Mouse (Mus musculus) urinary bladder, postnatal 0 days (tissue): ENCODE results near the gene Rpl36a-ps1. TPM values are rescaled to one million over a fixed set of nuclear protein-coding genes. Genes with fewer than 3 reads are reported as not detected.

Experiments used
- polyA plus RNA-seq: library from polyadenylated mRNA; unstranded; fragments of >200 nt; fragmentation: Nextera tagmentation; extraction: Ambion mirVana; gene quantifications from 2 replicates; pipeline ENCODE4 v1.2.1, GENCODE M21; 2015

Gene Rpl36a-ps1
- 2.1 and 4.2 TPM in 2 replicates for polyA plus RNA-seq

GRCm38 (mm10) chr14:98994218-98994617 is at the start of gene Rpl36a-ps1:
Gene Rpl36a-ps1, minus strand, starts transcription at chr14:98994318.

Other genes with a start within 250 kb of the Rpl36a-ps1 start
- gene Mzt1, start 51.8 kb upstream of the Rpl36a-ps1 start, polyA plus RNA-seq: 41.5 and 50.3 TPM in 2 replicates
- gene Bora, start 51.9 kb upstream of the Rpl36a-ps1 start, polyA plus RNA-seq: 10.7 and 12.2 TPM in 2 replicates
- gene Pibf1, start 105.1 kb upstream of the Rpl36a-ps1 start, polyA plus RNA-seq: 8.9 and 9.3 TPM in 2 replicates
- gene Dis3, start 105.5 kb upstream of the Rpl36a-ps1 start, polyA plus RNA-seq: 12.2 and 12.4 TPM in 2 replicates